Mouse (Mus musculus): ENCODE results near the gene Kcnip1.

GRCm38 (mm10) chr11:33607784-33608183 is 385.2 kb downstream of the Kcnip1 start:
- no peak for TF ChIP-seq CTCF (conservative IDR thresholded peaks at IDR 0.05; ENCODE audit: insufficient read depth, insufficient read length, low read depth, low read length)
- TF ChIP-seq POLR2A (IDR thresholded peaks at IDR 0.05; ENCODE audit: low read depth, low read length): no peak
